Mouse (Mus musculus): ENCODE data around the gene Dact1. TPM values are rescaled to one million over a fixed set of nuclear protein-coding genes. Genes with fewer than 3 reads are reported as not detected.

Gene Dact1
- polyA plus RNA-seq, 1 experiment from 2014 or later = 23.4 TPM

DNA sequence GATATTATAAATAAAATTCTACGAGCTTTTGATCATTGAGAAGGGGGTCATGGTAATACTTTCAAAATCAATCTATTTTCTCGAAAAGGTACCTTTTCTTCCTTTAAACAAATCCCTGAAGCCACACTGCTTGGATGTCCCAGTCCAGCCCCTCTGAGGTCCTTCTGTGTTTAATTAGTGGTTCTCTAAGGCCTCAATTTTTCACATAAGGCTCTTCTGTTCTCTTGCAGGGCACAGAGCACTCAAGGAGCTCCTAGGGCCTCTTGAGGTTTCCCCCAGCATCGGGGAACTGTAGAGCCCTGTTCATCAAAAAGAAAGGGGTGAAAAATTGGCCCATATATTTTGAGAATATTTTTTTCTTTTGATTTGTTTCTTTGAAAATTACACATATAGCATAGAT, 23.0 kb downstream of the Dact1 start:
- H3K36me3 ChIP-seq (ENCODE audit: control insufficient read depth, insufficient read depth, low read length) = no peaks in the 10 kb centered on the region
- no peak overlapping the region for H3K4me2 ChIP-seq (ENCODE audit: low read depth, low read length)
- no peak overlapping the region for H3K9ac ChIP-seq (replicated peaks; ENCODE audit: low read depth, low read length)
- H3K4me3 ChIP-seq (ENCODE audit: low read depth, low read length) = no peak overlapping the region
- 76% methylated on average over 3 of the region's 3 CpGs for WGBS
- H3K4me1 ChIP-seq (ENCODE audit: control insufficient read depth, insufficient read depth, low read length) = peaks cover 12% of the 10 kb centered on the region
- H3K9me3 ChIP-seq (ENCODE audit: control insufficient read depth, low read length) = no peaks in the 10 kb centered on the region
- ATAC-seq (ENCODE audit: low read depth) = no peak
- H3K27me3 ChIP-seq (ENCODE audit: control insufficient read depth, insufficient read depth, low read length) = no peaks in the 10 kb centered on the region
- H3K27ac ChIP-seq (ENCODE audit: low read depth, low read length) = no peak overlapping the region

DNA sequence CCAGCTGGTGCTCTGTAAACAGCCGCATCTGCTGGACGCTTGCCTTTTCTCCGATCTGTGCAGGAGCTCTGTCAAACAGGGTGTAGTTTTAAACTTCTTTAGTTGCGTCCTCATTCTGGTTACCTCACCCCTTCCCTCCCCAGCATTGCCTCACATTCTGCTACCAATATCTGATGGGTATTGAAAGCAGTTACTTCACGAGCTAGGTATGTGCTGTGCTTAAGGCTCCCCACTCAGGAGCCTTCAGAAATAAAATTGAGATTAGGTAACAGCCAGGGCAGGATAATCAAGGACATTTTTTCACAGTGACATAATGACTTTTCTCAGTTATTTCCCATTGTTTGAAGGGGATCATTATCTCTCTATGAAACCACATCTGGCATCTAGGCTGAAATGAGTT, 23.9 kb downstream of the Dact1 start:
- Histone ChIP-seq H3K4me2 (ENCODE audit: low read depth, low read length) (no peak overlapping the region), H3K36me3 (ENCODE audit: control insufficient read depth, insufficient read depth, low read length) (no peaks in the 10 kb centered on the region), H3K9ac (replicated peaks; ENCODE audit: low read depth, low read length) (no peak overlapping the region), H3K4me1 (ENCODE audit: control insufficient read depth, insufficient read depth, low read length) (peaks cover 17% of the 10 kb centered on the region), H3K9me3 (ENCODE audit: control insufficient read depth, low read length) (no peaks in the 10 kb centered on the region), H3K27me3 (ENCODE audit: control insufficient read depth, insufficient read depth, low read length) (no peaks in the 10 kb centered on the region), H3K4me3 (ENCODE audit: low read depth, low read length) (no peak overlapping the region), H3K27ac (ENCODE audit: low read depth, low read length) (no peak overlapping the region; the same call in 1 of the 2 replicates)
- ATAC-seq (ENCODE audit: low read depth) = no peak
- WGBS = 35% methylated on average over 5 of the region's 5 CpGs

DNA sequence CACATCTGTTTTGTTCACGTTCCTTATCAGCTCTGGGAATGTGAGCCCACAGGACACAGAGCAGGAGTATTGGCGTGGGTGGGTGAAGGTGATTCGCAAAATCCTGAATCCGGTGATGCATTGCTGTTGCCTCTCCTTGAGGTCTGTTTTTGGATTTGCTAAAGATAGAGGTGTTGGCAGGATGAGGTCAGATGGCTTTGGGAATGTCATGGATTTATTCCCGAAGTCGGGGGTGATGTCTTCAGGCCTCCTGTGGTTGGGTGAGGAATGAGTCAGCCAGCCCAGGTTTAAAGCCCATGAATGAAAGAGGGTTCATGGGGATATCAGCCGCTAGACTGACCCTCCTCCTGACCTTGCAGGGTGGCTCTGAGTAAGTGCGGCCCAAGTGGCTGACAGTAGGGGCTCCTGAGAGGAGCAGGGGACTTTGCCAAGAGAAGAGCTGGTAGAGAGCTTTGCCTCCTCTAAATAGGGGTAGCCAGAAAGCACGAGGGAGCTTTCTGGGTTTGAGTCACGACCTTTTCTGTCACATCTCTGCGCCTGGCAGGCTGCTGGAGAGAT, 27.4 kb downstream of the Dact1 start:
- H3K27me3 ChIP-seq (ENCODE audit: control insufficient read depth, insufficient read depth, low read length) = no peaks in the 10 kb centered on the region
- no peak overlapping the region for H3K9ac ChIP-seq (replicated peaks; ENCODE audit: low read depth, low read length)
- no peaks in the 10 kb centered on the region for H3K9me3 ChIP-seq (ENCODE audit: control insufficient read depth, low read length)
- WGBS = 54% methylated on average over 11 of the region's 11 CpGs
- no peaks in the 10 kb centered on the region for H3K36me3 ChIP-seq (ENCODE audit: control insufficient read depth, insufficient read depth, low read length)
- no peak for ATAC-seq (ENCODE audit: low read depth)
- no peak overlapping the region for H3K4me3 ChIP-seq (ENCODE audit: low read depth, low read length)
- peaks cover 17% of the 10 kb centered on the region for H3K4me1 ChIP-seq (ENCODE audit: control insufficient read depth, insufficient read depth, low read length)
- no peak overlapping the region for H3K27ac ChIP-seq (ENCODE audit: low read depth, low read length)
- no peak overlapping the region for H3K4me2 ChIP-seq (ENCODE audit: low read depth, low read length)

DNA sequence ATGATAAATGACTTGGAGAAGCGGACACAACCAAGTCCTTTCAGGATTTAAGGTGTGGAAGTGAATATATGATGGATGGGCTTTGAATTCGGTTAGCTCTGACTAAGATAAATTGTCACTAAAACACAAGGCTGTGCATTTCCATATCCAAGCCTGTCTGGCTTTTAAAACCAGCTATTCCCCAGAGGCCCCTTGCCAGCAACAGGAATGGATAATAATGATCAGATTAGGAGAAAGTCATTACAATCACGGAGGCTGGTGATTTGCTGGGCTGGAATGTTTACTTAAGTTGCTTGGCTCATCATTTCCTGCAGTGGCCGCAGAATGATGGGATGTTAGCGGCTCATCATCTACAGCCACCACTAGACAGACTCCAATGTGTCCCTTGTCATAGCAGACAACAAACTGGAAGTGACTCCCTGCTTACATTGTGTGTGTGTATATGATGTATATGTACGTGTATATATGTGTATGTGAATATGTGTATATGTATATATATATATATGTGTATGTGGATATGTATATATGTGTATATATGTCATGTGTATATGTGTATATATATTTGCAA, 28.3 kb downstream of the Dact1 start:
- WGBS = 36% methylated on average over 6 of the region's 6 CpGs
- Histone ChIP-seq H3K36me3 (ENCODE audit: control insufficient read depth, insufficient read depth, low read length) (no peaks in the 10 kb centered on the region), H3K9me3 (ENCODE audit: control insufficient read depth, low read length) (no peaks in the 10 kb centered on the region), H3K4me2 (ENCODE audit: low read depth, low read length) (no peak overlapping the region), H3K27me3 (ENCODE audit: control insufficient read depth, insufficient read depth, low read length) (no peaks in the 10 kb centered on the region), H3K9ac (replicated peaks; ENCODE audit: low read depth, low read length) (no peak overlapping the region), H3K4me1 (ENCODE audit: control insufficient read depth, insufficient read depth, low read length) (peaks cover 17% of the 10 kb centered on the region), H3K27ac (ENCODE audit: low read depth, low read length) (no peak overlapping the region), H3K4me3 (ENCODE audit: low read depth, low read length) (no peak overlapping the region)
- peak; percentile 53; the same call in 1 of the 2 replicates for ATAC-seq (ENCODE audit: low read depth)

DNA sequence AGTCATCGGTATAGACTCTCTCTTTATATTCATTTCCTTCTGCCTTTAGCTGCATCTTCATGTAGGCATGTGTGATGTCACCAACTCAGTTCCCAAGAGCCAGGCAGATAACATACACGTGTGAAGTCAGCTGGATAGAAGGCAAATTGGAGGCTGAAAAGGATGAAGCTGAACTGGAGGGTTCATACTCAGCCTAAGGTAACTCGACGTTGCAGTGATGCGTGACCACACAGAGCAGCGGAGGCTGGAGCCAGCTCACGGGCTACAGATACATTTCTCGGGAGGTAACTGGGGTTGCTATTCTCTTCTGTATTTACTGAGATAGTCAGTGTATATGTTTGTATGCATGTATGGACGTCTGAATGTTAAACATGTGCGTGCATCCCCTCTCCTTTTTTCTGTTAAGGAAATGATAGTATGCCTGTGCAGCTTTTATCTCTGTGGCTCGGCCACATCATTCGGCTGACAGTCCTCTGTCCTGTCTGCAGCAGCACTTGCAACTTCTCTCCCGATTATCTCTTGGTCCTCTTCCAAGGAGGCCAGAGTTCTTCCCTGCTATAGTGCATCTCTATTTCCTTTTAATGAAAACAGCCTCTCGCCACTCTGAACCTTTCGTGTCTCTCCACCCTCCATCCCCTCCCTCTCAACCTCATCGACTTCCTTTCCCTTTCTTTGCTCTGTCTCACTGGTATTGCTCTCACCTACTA, 29.6 kb downstream of the Dact1 start:
- 46% methylated on average over 16 of the region's 16 CpGs for WGBS
- H3K27ac ChIP-seq (ENCODE audit: low read depth, low read length) = no peak overlapping the region
- peaks cover 13% of the 10 kb centered on the region for H3K4me1 ChIP-seq (ENCODE audit: control insufficient read depth, insufficient read depth, low read length)
- no peaks in the 10 kb centered on the region for H3K9me3 ChIP-seq (ENCODE audit: control insufficient read depth, low read length)
- H3K9ac ChIP-seq (replicated peaks; ENCODE audit: low read depth, low read length) = no peak overlapping the region
- H3K4me3 ChIP-seq (ENCODE audit: low read depth, low read length) = no peak overlapping the region
- no peaks in the 10 kb centered on the region for H3K27me3 ChIP-seq (ENCODE audit: control insufficient read depth, insufficient read depth, low read length)
- no peak overlapping the region for H3K4me2 ChIP-seq (ENCODE audit: low read depth, low read length)
- no peak for ATAC-seq (ENCODE audit: low read depth)
- H3K36me3 ChIP-seq (ENCODE audit: control insufficient read depth, insufficient read depth, low read length) = no peaks in the 10 kb centered on the region

DNA sequence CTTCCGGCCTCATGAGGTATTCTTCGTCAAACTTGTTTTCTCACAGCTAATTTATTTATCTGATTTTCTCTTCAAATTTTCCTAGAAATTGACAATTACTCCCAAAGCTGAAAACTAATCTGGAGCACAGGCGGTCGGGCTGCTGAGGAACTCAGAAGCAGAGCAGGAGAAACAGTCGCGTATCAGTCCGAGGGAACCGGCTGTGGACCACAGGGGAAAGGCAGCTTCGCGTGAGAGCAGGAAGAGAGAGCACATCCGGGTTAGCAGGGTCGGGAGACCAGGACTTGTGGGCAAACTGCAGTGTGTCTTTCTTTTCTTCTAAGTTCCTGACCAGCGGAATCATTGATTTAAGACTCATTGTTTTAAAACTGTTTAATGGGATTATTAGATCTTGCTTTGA, 32.7 kb downstream of the Dact1 start:
- no peak overlapping the region for H3K4me2 ChIP-seq (ENCODE audit: low read depth, low read length)
- no peaks in the 10 kb centered on the region for H3K27me3 ChIP-seq (ENCODE audit: control insufficient read depth, insufficient read depth, low read length)
- ATAC-seq (ENCODE audit: low read depth) = no peak
- WGBS = 42% methylated on average over 13 of the region's 13 CpGs
- H3K27ac ChIP-seq (ENCODE audit: low read depth, low read length) = no peak overlapping the region
- no peak overlapping the region for H3K9ac ChIP-seq (replicated peaks; ENCODE audit: low read depth, low read length)
- no peaks in the 10 kb centered on the region for H3K9me3 ChIP-seq (ENCODE audit: control insufficient read depth, low read length)
- H3K4me3 ChIP-seq (ENCODE audit: low read depth, low read length) = no peak overlapping the region
- peaks cover 7% of the 10 kb centered on the region; the same call in 1 of the 2 replicates for H3K4me1 ChIP-seq (ENCODE audit: control insufficient read depth, insufficient read depth, low read length)
- no peaks in the 10 kb centered on the region for H3K36me3 ChIP-seq (ENCODE audit: control insufficient read depth, insufficient read depth, low read length)

DNA sequence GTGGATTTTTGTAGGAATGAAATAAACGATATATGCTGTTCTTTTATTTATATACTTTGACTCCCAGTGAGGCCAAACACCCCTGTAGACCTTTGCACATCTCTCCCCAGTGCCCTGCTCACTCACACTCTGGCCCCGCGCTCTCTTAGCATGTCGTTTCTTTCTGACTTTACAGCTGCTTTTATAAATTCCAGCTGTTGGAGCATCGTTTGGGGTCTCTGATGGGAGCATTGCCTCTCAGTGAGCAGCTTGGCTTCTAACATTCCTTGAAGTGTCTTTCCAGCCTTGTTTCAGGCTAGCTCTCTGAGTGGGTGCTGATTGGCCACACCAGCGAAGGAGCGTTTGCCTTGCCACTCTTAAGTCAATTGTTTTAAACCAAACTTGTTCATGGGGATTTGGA, 35.8 kb downstream of the Dact1 start:
- 67% methylated on average over 7 of the region's 7 CpGs for WGBS
- no peaks in the 10 kb centered on the region for H3K9me3 ChIP-seq (ENCODE audit: control insufficient read depth, low read length)
- H3K4me2 ChIP-seq (ENCODE audit: low read depth, low read length) = no peak overlapping the region
- H3K4me1 ChIP-seq (ENCODE audit: control insufficient read depth, insufficient read depth, low read length) = no peaks in the 10 kb centered on the region
- H3K27ac ChIP-seq (ENCODE audit: low read depth, low read length) = no peak overlapping the region
- H3K9ac ChIP-seq (replicated peaks; ENCODE audit: low read depth, low read length) = no peak overlapping the region
- H3K27me3 ChIP-seq (ENCODE audit: control insufficient read depth, insufficient read depth, low read length) = no peaks in the 10 kb centered on the region
- no peak for ATAC-seq (ENCODE audit: low read depth)
- no peaks in the 10 kb centered on the region for H3K36me3 ChIP-seq (ENCODE audit: control insufficient read depth, insufficient read depth, low read length)
- H3K4me3 ChIP-seq (ENCODE audit: low read depth, low read length) = no peak overlapping the region

DNA sequence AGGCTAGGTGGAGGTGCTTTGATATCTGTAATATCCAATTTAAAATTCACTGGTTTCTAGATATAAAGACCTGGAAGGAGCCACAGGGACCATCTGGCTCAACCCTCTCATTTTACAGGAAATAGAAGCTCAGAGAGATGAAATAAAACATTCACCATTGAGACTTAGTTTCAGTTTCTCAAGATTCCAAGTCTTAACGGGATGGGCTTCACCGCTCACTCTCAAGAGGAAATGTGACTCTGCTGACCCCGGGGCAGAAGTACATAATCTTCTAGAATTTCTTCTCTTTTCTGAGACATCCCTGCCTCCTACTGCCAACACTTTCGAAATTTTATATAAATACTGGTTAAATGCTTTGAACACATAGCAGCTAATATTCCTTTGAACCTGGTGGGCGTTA, 36.4 kb downstream of the Dact1 start:
- Histone ChIP-seq H3K36me3 (ENCODE audit: control insufficient read depth, insufficient read depth, low read length) (no peaks in the 10 kb centered on the region), H3K4me1 (ENCODE audit: control insufficient read depth, insufficient read depth, low read length) (no peaks in the 10 kb centered on the region), H3K4me3 (ENCODE audit: low read depth, low read length) (no peak overlapping the region), H3K27me3 (ENCODE audit: control insufficient read depth, insufficient read depth, low read length) (no peaks in the 10 kb centered on the region), H3K27ac (ENCODE audit: low read depth, low read length) (no peak overlapping the region), H3K4me2 (ENCODE audit: low read depth, low read length) (no peak overlapping the region), H3K9me3 (ENCODE audit: control insufficient read depth, low read length) (no peaks in the 10 kb centered on the region), H3K9ac (replicated peaks; ENCODE audit: low read depth, low read length) (no peak overlapping the region)
- WGBS = 64% methylated on average over 5 of the region's 5 CpGs
- no peak for ATAC-seq (ENCODE audit: low read depth)

DNA sequence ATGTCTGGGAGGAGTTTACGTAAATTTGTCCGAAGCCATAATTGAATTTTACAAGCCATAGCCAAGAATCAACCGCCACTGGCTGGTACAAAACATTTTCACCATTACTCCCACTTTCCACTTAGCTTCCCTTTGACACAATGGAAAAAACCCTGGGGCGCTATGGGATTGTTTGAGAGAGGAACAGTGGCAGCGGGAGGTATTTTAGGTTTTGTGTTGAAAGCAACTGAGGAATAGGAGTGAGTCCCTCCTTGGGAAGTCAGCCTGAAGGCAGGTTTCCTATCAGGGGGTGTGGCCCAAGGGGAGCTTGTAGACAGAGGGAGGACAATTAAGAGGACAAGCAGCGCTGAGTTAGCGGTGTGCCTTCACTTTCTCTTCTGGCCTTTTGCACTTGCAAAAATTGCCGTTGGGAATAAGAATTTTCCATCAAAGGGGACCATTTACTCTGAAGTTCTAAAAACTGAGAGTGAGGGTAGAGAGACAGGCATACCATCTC, 38.8 kb downstream of the Dact1 start:
- WGBS = 50% methylated on average over 8 of the region's 8 CpGs
- Histone ChIP-seq H3K4me3 (ENCODE audit: low read depth, low read length) (no peak overlapping the region), H3K36me3 (ENCODE audit: control insufficient read depth, insufficient read depth, low read length) (no peaks in the 10 kb centered on the region), H3K4me1 (ENCODE audit: control insufficient read depth, insufficient read depth, low read length) (no peaks in the 10 kb centered on the region), H3K27me3 (ENCODE audit: control insufficient read depth, insufficient read depth, low read length) (no peaks in the 10 kb centered on the region), H3K9me3 (ENCODE audit: control insufficient read depth, low read length) (no peaks in the 10 kb centered on the region), H3K4me2 (ENCODE audit: low read depth, low read length) (no peak overlapping the region), H3K9ac (replicated peaks; ENCODE audit: low read depth, low read length) (no peak overlapping the region), H3K27ac (ENCODE audit: low read depth, low read length) (no peak overlapping the region)
- no peak for ATAC-seq (ENCODE audit: low read depth)

All from neural tube, embryonic 14.5 days (tissue).